Mouse (Mus musculus) hindbrain, embryonic 16.5 days (tissue): Measurements from ENCODE around the gene Klhdc10. TPM values are rescaled to one million over a fixed set of nuclear protein-coding genes. Genes with fewer than 3 reads are reported as not detected.

Experiments used
- ATAC-seq: fragments of 200-750 bp; cut with Nextera tagmentation; 2 replicates; pipeline ENCODE4 v1.8.0; 2017; ENCODE audit warnings: moderate TSS enrichment, moderate library complexity
- H3K27ac ChIP-seq: fragments of 300-500 bp; sonication (generic); 2 replicates; pipeline ENCODE4 v1.5.1; 2014; ENCODE audit warnings: low read depth, mild to moderate bottlenecking, control low read depth, low read length, moderate library complexity
- H3K27me3 ChIP-seq: fragments of 300-500 bp; sonication (generic); replicated peaks from 2 replicates; pipeline ENCODE4 v1.6.1; 2014; ENCODE audit warnings: low read length; ENCODE audit not compliant: control insufficient read depth, insufficient read depth
- H3K36me3 ChIP-seq: fragments of 300-500 bp; sonication (generic); 2 replicates; pipeline ENCODE4 v1.6.1; 2014; ENCODE audit warnings: mild to moderate bottlenecking, low read length, moderate library complexity, mixed read lengths; ENCODE audit not compliant: control insufficient read depth, insufficient read depth
- H3K4me1 ChIP-seq: fragments of 300-500 bp; sonication (generic); 2 replicates; pipeline ENCODE4 v1.6.1; 2014; ENCODE audit warnings: low read depth, low read length; ENCODE audit not compliant: control insufficient read depth, insufficient read depth
- H3K4me2 ChIP-seq: fragments of 300-500 bp; sonication (generic); 2 replicates; pipeline ENCODE4 v1.6.1; 2014; ENCODE audit warnings: mild to moderate bottlenecking, low read length, control low read depth, moderate library complexity
- H3K4me3 ChIP-seq: fragments of 300-500 bp; sonication (generic); 2 replicates; pipeline ENCODE4 v1.5.1; 2014; ENCODE audit warnings: mild to moderate bottlenecking, low read length, control low read depth, moderate library complexity
- H3K9ac ChIP-seq: fragments of 300-500 bp; sonication (generic); 2 replicates; pipeline ENCODE4 v1.6.1; 2014; ENCODE audit warnings: low read depth, mild to moderate bottlenecking, control low read depth, low read length, moderate library complexity
- H3K9me3 ChIP-seq: fragments of 300-500 bp; sonication (generic); 2 replicates; pipeline ENCODE4 v1.6.1; 2014; ENCODE audit warnings: mild to moderate bottlenecking, low read length, moderate library complexity; ENCODE audit not compliant: control insufficient read depth
- WGBS: fragments of 180-500 bp; shearing (Covaris S2); extraction: QIAGEN DNeasy Blood & Tissue Kit; methylation state at CpG from one replicate; pipeline ENCODE4 v1.1.7; 2014; 5-methylcytosine and 5-hydroxymethylcytosine counted together
- polyA plus RNA-seq: library from polyadenylated mRNA; unstranded; fragments of >200 nt; fragmentation: Nextera tagmentation; extraction: Ambion mirVana; gene quantifications from 2 replicates; pipeline ENCODE4 v1.2.1, GENCODE M21; 2015

The Klhdc10 gene
- polyA plus RNA-seq, 1 experiment from 2014 or later: 27.8 TPM

- no peak overlapping the region for H3K4me3 ChIP-seq
- H3K36me3 ChIP-seq: no peaks in the 10 kb centered on the region
- WGBS: 71% methylated on average over 3 of the region's 3 CpGs
Measured at GRCm38 (mm10) chr6:30471706-30472105, 70.0 kb downstream of the Klhdc10 start.

GRCm38 (mm10) chr6:30476025-30476765 is 74.5 kb downstream of the Klhdc10 start:
- Histone ChIP-seq H3K27me3 (no peaks in the 10 kb centered on the region), H3K36me3 (no peaks in the 10 kb centered on the region), H3K4me3 (no peak overlapping the region), H3K4me2 (no peak overlapping the region), H3K27ac (no peak overlapping the region), H3K9me3 (no peaks in the 10 kb centered on the region), H3K9ac (no peak overlapping the region), H3K4me1 (no peaks in the 10 kb centered on the region)
- ATAC-seq: no peak
- WGBS: 75% methylated on average over 10 of the region's 10 CpGs

More at GRCm38 (mm10) chr6:30471706-30472105, 70.0 kb downstream of the Klhdc10 start:
- no peaks in the 10 kb centered on the region for H3K9me3 ChIP-seq
- no peaks in the 10 kb centered on the region for H3K27me3 ChIP-seq
- no peak overlapping the region for H3K4me2 ChIP-seq
- no peak for ATAC-seq
- peaks cover 10% of the 10 kb centered on the region for H3K4me1 ChIP-seq
- H3K27ac ChIP-seq: no peak overlapping the region
- no peak overlapping the region for H3K9ac ChIP-seq

GRCm38 (mm10) chr6:30477210-30477714 is 75.6 kb downstream of the Klhdc10 start:
- Histone ChIP-seq H3K27ac (no peak overlapping the region), H3K4me3 (no peak overlapping the region), H3K27me3 (no peaks in the 10 kb centered on the region), H3K4me1 (no peaks in the 10 kb centered on the region), H3K36me3 (no peaks in the 10 kb centered on the region), H3K9me3 (no peaks in the 10 kb centered on the region), H3K4me2 (no peak overlapping the region), H3K9ac (no peak overlapping the region)
- ATAC-seq: peak; percentile 79
- WGBS: 84% methylated on average over 8 of the region's 8 CpGs

- Histone ChIP-seq H3K9ac (no peak overlapping the region), H3K4me3 (no peak overlapping the region), H3K27me3 (no peaks in the 10 kb centered on the region), H3K27ac (no peak overlapping the region), H3K4me2 (no peak overlapping the region), H3K36me3 (no peaks in the 10 kb centered on the region), H3K9me3 (no peaks in the 10 kb centered on the region), H3K4me1 (no peaks in the 10 kb centered on the region)
- WGBS: 90% methylated on average over 6 of the region's 6 CpGs
- no peak for ATAC-seq
Measured at GRCm38 (mm10) chr6:30477784-30478183, 76.1 kb downstream of the Klhdc10 start.

GRCm38 (mm10) chr6:30479418-30479817 is 77.8 kb downstream of the Klhdc10 start:
- Histone ChIP-seq H3K9me3 (no peaks in the 10 kb centered on the region), H3K36me3 (peaks cover 8% of the 10 kb centered on the region), H3K27me3 (no peaks in the 10 kb centered on the region), H3K4me3 (no peak overlapping the region), H3K4me2 (no peak overlapping the region), H3K27ac (no peak overlapping the region), H3K4me1 (no peaks in the 10 kb centered on the region), H3K9ac (no peak overlapping the region)
- ATAC-seq: no peak
- WGBS: 91% methylated on average over 3 of the region's 3 CpGs

- Histone ChIP-seq H3K4me1 (no peaks in the 10 kb centered on the region), H3K4me3 (no peak overlapping the region), H3K27ac (no peak overlapping the region), H3K27me3 (no peaks in the 10 kb centered on the region), H3K9me3 (no peaks in the 10 kb centered on the region), H3K36me3 (peaks cover 18% of the 10 kb centered on the region), H3K9ac (no peak overlapping the region), H3K4me2 (no peak overlapping the region)
- WGBS: 83% methylated on average over 2 of the region's 2 CpGs
- ATAC-seq: no peak
Measured at GRCm38 (mm10) chr6:30482908-30483307, 81.2 kb downstream of the Klhdc10 start.

GRCm38 (mm10) chr6:30486504-30486903 is 84.8 kb downstream of the Klhdc10 start:
- H3K4me3 ChIP-seq: no peak overlapping the region
- no peak for ATAC-seq
- no peak overlapping the region for H3K4me2 ChIP-seq
- no peaks in the 10 kb centered on the region for H3K4me1 ChIP-seq
- no peak overlapping the region for H3K27ac ChIP-seq
- 93% methylated on average over 6 of the region's 6 CpGs for WGBS
- no peaks in the 10 kb centered on the region for H3K27me3 ChIP-seq
- peaks cover 26% of the 10 kb centered on the region for H3K36me3 ChIP-seq
- H3K9me3 ChIP-seq: no peaks in the 10 kb centered on the region
- H3K9ac ChIP-seq: no peak overlapping the region

- H3K4me1 ChIP-seq: no peaks in the 10 kb centered on the region
- H3K36me3 ChIP-seq: peaks cover 9% of the 10 kb centered on the region
- no peak overlapping the region for H3K4me2 ChIP-seq
- ATAC-seq: no peak
- H3K9ac ChIP-seq: no peak overlapping the region
- H3K4me3 ChIP-seq: no peak overlapping the region
- no peaks in the 10 kb centered on the region for H3K27me3 ChIP-seq
- H3K9me3 ChIP-seq: no peaks in the 10 kb centered on the region
- 80% methylated on average over 3 of the region's 3 CpGs for WGBS
- no peak overlapping the region for H3K27ac ChIP-seq
Measured at GRCm38 (mm10) chr6:30499049-30499448, 97.4 kb downstream of the Klhdc10 start.
